Mouse (Mus musculus): ENCODE measurements around the gene Rgs6.

Rgs6 gene

DNA sequence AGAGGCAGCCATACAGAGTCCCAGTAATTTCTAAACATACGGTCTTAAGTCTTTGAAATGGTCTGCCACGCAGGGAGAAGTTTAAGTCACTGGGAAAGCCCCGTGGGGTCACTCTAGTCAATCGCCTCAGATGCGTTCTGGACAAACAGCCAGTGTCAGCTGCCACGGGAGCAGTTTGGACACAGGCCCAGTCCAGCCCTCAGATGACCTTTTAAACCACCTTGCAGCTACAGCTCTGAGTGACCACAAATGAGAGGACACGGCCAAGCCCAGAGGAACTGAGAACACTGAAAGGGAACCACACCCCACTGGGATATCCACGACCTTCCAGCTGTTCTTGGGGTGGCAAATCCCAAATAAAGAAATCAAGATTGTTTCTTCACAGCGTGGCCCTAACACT lies 512.3 kb downstream of the Rgs6 start:
- DNase-seq = no peak

DNA sequence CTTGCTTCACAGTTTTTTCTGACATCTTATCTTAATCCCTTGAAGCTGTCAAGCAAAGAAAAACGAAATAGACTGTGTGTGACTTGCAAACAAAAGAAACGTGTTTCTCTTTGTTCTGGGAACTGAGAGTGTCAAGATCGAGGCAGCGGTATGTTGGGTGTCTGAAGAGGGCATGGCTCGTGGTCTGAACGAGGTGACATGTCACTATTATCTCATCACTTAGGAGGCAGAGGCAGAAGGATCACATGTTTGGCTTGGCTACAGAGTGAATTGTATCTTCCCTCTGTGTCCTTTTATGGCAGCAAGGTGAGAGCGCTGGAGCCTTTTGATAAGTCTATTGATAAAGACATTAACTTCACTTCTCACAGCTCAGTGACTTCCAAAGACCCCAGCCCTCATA lies 512.8 kb downstream of the Rgs6 start:
- no peak for DNase-seq

DNA sequence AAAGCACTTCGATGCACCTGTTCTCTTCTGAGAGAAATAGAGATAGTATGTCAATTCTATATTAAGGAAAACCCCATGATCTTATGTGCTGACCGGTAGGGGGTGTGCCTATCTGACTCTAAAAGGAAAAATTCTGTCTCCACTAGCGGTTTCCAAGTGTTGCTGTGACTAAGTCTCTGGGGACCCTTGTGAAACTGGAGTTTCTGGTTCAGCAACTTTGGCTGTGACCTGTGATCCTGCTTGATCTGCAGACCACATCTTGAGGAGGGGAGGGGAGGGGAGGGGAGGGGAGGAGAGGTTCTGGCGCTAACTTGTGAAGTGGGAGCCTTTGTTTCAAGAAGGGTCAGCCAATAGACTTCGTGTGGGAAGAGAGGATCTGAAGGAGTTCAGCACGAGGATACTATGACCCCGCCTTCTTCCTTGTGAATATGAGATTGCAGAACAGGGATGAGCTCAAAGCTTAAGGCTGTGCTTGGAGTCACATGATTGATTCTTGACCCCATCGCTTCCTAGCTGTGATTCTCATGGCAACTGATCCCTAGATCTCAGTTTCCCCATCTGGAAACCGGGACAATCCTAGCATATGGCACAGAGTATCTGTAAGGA lies 517.5 kb downstream of the Rgs6 start:
- no peak for DNase-seq

DNA sequence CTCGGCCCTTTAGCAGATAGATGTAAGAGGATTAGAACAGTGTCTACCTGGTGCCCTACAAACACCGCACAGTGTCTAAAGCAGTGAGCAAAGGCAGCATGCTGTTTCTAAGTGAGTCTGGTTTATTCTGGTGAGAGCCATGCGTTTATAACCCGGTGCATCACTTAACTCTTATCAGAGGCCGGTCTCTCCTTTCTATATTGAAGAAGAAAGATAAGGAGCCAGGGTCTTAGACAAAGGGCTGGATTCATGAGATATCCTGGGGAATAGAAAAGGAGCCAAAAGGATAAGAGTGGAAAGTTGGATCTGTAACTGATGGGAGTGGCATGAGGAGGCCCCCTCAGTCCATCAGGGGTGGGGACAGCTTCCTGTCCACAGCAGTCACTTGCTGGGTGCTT lies 518.0 kb downstream of the Rgs6 start:
- no peak for DNase-seq

DNA sequence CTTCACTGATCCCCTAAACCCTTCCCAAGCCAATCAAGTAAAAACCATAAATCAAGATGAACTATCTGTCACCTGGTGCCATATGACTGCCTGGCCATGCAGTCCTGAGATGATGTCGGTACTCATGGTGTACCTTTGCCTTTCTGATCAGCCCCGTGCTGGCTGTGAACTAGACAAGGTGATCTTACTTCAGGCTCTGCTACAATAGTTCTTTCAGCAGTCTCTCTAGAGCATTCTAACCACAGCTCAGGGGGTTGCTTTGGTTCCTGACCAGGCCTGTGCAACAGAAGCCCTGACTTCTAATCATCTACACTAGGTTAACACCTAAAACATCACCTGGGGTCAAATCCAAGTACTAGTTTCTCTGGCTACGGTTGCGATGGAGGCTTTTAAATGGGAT lies 521.4 kb downstream of the Rgs6 start:
- no peak for DNase-seq

DNA sequence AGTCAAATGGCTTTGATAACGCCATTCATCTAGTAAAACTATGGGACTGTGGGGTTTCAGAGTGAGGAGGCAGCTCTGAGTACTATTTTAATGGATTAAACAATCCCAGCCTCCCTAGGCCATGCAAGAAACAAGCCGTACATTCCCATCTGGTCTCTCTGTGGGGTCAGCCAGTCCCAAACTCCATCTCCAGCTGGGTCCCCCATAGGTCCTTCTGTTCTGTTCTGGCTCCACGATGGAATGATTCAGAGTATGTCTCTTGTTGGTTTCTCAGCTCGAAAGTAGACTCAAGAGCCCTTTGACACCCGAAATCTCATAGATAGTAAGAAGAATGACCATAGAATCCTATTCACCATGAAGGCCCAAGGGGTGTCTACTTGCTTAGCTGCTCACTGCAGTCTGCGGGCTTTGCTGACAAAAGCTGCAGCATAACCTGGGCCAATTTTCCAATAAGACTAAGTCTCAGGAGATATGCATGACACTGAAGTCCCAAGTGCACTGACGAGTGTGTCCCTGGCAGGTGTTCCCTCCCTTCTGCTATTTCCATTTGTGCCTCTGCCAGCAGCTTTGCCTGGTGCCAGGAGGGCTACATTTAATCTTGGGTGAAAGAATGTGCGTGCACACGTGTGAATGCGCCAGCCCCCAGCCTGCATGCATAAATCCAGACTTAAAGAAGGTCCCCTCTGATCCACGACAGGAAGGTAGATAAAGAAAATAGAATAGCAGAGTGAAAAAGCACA lies 522.0 kb downstream of the Rgs6 start:
- no peak for DNase-seq

DNA sequence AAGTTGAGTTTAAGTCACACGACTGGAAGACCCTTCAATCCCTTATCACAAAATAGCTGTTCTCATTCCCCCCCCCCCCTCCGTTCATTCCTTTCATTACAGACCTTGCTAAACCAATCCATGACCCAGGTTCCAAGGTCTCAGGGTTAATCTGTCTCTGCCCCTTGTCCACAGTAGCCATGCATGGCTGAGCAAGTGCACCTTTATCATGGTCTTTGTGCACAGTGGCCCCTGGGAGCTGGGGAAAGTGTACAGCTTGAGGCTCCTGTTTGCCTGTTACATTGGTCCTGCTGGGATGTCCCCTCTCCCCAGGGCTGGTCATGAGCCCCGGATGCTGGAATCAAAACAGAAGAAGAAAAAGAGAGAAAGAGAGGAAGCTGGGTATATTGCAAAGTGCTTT lies 522.6 kb downstream of the Rgs6 start:
- no peak for DNase-seq

DNA sequence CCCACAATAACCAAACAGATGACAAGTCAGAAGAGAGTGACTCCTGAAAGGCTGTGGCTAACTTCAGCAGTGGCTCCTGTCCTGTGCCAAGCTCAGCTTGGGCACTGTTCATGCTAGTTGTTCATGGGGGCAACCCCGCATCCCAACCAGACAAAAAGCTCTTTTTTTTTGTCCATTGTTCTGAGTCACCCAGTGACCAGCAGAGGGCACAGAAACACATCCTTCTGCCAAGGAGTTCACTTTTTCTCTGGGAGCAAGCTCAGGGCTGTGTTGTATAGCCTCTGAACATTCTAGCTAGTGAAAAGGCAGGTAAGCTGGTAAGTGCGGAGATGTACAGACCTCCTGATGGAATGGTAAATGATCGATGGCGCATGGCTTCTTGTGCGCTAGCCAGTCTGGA lies 524.2 kb downstream of the Rgs6 start:
- DNase-seq = no peak

DNA sequence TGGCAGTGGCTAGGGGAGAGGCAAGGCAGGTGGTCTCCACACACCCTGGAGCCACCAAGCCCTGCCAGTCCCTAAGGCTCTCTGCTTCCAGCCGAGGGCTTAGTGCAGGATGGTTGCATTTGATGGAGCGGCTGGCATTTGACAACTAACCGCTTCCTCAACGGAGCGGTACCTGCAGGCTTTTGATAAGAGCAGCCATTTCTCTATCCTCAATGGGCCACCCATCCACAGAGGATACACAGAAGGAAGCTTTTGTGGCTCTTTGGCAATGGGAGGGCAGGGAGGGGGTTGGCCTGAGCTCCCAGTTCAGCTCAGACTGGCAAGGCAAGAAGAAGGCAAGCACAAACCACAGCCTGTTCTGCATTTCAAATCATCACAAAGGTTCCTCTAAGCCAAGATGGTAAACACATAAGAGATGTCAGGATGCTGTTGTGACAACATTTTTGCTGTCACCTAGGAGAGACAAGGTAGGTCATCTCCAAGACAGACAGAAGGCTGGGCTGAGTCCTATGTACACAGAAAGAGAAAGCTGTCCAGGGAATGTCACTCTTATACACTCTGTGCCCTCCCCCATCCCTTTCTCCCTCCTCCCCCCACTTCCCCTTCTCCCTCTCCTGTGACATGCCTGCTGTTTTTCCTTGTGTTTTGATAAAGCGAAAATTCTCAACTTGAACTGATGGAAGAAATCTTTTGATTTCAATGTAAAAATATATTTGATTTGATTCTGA lies 525.0 kb downstream of the Rgs6 start:
- no peak for DNase-seq

DNA sequence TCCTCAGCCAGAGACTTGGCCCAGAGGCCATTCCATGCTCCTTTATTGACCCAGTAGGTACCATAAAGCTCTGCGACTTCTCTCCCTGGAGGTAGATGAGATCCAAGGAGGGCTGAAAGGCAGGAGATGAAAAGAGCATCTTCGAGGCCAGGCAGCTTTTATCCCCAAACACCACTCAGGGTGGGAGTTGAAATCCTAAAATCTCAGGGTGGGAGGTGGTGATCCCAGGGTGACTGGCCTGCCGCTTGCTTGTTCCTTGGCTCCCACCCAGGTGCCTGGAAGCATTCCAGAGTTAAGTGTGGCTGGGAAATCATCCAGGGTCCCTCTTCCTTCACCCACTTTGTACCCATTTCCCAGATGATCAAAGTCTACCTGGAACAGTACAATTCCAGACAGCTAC lies 525.9 kb downstream of the Rgs6 start:
- no peak for DNase-seq

DNA sequence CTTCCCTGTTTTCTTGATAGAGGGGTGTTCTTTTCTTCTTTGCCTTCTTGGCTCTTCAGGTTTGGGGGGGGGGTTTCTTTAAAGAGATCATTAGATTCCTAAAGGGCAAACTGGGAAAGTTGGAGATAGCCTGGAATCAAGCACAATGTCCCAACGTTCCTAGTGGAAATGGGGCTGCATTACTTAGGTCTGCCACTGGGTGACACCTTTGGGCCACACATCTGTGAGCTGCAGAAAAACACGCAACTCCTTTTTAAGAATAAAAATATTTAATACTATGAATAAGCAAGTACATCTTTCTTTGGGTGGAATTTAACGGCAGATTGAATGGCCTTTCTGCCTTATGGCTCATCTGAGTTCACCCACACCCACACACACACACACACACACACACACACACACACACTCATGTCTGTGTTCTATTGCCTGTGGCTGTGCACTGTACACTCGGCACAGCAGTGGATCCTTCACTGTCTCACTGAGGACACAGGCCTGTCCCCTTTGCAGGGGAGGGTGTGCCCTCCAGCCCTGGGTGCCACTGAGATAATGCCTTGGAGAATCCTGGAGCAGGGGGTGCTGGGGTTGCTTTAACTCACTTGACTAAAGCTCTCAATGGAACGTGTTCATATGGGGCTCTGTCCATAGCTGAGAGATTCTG lies 526.4 kb downstream of the Rgs6 start:
- DNase-seq = peak in 1 of 2 experiments; percentile 27

DNA sequence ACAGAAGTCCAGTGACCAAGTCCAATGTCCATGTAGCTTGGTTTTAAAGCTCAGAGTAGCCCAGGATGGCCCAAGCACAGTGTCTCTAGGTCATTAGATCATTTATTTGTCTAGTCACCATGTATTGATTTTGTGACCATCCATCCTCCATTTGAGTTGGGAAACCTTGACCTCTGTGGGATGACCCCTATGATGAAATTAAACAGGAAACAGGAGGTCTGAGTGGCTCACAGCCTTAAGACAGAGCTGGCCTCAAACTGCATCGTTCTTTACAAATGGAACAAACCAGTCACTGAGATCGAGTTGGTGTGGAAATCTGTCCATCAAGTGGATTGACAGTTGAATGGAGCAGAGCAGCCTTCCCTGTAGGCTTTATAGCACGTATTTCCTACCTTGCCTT lies 536.0 kb downstream of the Rgs6 start:
- no peak for DNase-seq

DNA sequence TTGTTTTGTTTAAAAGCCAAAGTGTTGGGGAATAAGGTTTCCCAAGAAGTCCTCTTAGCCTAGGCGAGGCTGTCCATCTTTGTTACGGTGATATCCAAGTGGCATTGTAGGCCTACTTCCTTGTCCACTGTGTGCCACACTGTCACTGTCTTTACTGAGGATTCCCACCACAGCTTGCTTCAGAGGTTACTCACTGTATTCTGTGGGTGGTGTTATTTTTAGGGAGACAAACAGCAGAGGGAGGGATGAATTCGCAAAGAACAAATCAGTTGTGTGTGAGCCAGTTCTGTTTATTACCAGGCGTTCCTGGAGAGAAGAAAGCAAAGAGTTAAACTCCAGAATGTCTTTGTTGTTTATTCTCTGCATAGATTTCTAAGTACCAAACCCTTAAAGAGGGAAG lies 537.2 kb downstream of the Rgs6 start:
- DNase-seq = no peak

DNA sequence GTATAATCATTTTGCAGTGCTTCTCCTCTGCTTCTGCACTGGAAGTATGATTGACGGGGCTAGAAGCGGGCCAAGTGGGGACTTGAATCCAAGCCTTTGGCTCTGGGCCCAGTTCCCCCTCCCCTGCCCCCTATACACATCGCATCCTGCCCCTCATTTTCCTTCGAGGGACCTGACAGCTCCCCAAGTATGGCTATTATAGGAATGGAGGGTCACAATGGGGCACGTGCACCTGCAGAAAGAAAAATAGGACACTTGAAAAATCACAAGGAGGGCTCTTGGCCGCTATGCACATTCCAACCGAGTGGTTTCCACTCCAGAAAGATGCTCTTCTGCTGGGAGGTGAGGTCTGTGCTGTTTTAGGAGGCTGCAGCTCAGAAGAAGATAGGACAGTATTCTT lies 538.8 kb downstream of the Rgs6 start:
- DNase-seq = no peak

DNA sequence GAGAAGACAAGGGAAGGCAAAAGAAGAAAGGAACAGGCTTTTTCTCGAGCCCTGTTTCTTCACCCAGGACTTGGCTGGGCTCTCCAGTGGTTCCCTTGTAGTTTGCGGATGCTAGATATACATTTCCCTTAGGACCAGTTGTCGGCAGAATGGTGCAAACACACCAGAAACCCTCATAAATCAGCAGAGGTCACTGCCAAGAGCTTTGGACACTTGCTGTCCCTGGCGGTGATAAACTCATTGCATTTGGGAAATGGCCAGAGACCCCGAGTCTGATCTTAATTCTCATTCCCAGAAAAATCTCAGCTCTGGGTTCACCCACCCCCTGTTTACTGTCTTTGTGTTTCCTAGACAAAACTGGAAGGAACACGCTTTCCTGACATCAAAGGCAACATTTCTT lies 539.9 kb downstream of the Rgs6 start:
- no peak for DNase-seq

DNA sequence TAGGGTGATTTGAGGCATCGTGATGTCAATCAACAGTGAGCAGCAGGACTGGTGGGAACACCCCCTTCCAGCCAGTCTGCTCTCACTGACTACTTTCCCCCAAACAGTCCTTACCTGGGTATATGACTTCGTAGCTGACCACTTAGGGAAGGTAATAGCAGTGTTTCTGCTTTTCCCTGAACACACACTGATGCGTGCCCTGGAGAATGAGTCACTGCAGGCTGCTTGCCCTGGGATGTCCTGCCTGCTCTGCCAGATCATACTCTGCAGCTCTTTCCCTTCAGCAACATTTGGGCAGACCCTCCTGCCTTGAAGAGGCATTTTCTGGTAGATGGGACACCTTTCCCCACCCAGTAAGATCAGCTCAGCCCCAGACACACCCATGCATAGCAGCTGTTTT lies 540.5 kb downstream of the Rgs6 start:
- no peak for DNase-seq

DNA sequence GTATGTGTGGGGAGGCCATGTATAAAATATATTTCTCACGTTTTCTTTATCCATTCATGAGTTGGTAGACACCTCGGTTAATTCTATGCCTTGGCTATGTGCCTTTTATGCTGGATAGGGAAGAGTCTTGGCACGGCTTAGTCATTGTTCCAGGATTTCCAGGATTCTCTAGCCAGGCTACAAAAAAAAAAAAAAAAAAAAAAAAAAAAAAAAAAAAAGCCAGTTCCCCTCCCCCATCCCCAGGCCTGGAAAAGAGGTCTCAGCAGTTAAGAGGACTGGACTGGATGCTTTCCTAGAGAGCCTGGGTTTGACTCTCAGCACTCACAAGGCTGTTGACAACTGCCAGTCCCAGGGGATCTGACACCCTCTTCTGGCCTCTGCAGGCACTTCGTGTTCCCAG lies 543.3 kb downstream of the Rgs6 start:
- DNase-seq = no peak

DNA sequence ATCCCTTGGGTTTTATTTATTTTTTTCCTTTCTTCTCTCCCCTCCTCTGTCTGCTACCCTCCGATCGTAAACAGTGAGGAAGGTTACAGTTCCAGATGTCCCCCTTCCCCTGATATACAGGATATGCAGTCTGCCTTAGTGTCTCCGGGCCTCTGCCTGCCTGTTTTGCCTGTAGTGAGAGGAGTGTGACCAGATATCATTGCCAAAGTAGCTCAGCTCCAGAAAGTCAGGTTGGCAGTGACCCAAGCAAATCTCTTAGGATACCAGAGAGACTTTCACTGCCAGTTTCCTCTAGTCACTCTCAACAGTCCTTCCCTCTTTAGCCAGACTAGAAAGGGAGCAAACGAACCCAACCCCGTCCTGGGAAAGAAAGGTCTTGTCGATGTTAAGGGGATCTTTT lies 545.7 kb downstream of the Rgs6 start:
- DNase-seq = no peak

DNA sequence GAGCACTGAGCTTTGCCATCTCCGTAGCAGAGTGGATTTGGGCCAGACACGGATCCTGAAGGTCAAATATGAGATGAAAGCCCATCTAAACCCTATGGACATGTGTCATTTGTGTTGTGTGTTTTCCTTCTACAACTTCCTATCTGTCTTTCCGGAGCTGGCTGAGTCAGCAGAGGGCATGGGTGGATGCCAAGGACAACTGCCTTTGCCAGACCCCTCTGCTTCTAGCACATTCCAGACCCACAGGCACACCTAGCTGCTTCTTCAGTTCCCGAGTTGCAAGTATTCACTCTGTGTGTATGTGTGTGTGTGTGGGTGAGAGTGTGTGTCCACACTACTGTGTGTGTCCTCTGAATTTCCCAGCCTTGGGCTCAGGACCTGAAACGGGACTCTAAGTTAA lies 547.9 kb downstream of the Rgs6 start:
- DNase-seq = no peak

DNA sequence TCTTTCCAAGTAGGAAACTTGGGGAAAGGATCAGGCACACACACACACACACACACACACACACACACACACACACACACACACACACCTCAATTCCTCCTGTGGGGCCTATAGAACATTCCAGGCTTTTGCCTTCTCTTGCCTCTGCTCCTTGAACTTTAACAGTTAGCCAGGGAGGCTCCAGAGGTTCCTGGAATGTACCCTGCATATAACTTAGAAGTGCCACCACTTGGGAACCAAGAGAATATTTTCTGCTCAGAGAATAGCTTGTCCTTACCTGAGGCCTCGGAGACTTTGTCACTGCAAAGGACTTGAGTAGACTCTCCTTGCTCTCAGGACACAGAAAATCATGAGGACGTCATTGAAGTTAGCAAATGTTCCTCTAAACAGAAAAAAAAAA lies 548.4 kb downstream of the Rgs6 start:
- no peak for DNase-seq

DNA sequence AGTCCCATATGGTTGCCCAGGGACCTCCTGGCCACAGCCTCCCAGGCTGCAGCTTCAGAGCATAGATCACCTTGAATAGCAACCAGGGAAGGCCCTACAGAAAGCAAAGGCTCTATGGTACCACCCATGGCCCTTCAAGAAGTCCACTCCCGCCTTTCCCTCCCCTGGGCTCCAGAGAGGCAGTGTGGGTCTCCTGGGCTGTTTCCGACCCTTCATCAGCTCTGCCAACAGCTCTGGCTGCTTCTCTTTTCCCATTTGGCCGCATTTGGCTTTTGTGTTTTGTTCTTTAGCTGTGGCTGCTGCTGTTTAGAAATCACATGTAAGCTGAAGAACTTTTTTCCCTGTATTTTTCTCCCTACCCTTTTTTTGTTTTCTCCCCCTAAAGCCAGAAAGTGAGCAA lies 548.9 kb downstream of the Rgs6 start:
- DNase-seq = no peak

DNA sequence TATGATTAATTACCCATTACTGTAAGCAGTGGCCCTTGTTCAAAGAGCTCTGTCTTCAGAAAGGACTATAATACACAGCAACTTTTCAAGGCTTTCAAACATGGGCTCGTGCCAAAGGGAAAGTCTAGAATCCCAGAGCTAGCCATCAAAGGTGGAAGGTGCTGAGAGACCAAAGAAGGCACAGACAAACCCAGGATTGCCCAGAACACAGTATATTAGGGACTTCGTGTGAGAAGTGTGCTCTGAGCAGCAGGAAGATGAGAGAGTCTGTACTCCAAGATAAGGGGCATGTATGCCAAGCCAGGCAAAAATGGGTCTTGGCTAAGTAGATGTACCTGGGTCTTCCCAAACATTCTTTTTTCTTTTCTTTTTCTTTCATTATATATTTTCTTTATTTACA lies 553.1 kb downstream of the Rgs6 start:
- no peak for DNase-seq

DNA sequence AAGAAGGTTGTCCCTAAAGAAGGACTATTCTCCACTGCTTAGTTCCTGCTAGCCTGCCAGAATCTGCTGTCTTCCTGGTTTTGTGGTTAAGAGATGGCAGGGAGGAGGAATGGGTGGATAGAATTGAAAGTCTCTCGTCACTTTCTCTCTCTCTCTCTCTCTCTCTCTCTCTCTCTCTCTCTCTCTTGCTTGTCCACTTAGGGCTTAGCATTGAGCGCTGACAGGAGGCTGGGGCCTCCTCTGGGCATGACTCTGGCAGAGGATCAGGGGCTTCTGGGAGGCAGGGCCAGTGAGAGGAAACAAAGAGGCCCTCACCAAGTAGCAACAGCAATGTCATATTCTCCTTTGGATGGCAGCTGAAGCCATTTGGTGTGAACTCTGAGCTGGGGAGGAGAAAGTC lies 554.4 kb downstream of the Rgs6 start:
- no peak for DNase-seq

DNA sequence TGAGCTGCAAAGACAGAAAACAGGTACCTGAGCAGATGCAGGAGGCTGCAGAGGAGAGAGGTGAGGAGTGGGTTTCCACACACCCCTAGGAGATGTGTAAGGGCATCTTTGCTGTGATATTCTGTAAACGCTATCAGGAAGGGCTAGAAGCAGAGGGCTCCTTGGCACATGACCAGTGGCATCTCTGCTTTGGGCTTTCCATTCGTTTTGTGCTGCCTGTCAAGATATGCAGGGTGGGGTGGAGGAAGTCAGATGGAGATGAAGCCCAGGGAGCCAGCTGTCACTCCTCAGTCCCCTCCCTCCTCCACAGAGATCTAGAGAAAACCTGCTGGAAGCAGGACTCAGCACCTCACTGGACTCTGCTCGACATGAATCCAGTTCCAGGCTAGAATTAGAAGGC lies 555.0 kb downstream of the Rgs6 start:
- DNase-seq = no peak
